Mouse (Mus musculus): ENCODE measurements around the gene Tmem14c.

DNA sequence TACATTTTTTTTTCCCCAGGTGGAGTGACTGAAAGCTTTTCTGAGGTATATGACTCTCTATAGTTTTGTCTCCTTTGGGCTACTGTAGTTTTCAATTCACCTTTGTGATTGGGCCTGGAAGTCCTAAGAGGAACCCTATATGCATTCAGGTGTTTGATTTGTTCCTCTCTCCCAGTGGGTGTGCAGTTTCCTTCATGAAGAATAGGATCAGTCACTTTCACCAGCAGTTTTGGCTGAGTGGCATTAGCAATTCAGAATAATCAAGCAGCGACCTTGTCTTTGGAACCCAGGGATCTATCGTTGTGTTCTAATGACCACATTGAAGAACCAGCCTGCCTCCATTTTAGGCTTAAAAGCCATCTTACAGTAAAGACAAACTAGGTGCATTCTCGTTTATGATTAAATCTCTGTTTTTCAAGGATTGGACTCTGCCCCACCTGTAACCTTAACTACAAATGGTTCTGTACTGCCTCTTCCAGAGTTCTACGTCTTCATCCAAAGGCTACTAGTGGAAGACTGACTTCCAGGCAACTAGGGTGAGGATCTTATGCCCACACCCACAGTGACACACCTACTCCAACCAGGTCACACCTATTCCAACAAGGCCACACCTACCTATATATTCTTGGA lies 46.2 kb upstream of the Tmem14c start:
- no peak for TF ChIP-seq CTCF (conservative IDR thresholded peaks at IDR 0.05 in 1 of 2, IDR thresholded peaks at IDR 0.05 in 1 of 2; ENCODE audit: low read depth in 2 of 2, low read length in 2 of 2)
- TF ChIP-seq POLR2AphosphoS2 (IDR thresholded peaks at IDR 0.05; ENCODE audit: low read depth, low read length): no peak
- TF ChIP-seq POLR2A (IDR thresholded peaks at IDR 0.05; ENCODE audit: low read depth, low read length): no peak
- TF ChIP-seq UBTF (IDR thresholded peaks at IDR 0.05; ENCODE audit: low read depth, low read length): no peak
- no peak for TF ChIP-seq RAD21 (IDR thresholded peaks at IDR 0.05; ENCODE audit: low read depth, low read length)
- no peak for TF ChIP-seq SIN3A (IDR thresholded peaks at IDR 0.05; ENCODE audit: low read length)
- TF ChIP-seq MYC (IDR thresholded peaks at IDR 0.05; ENCODE audit: low read depth, low read length): no peak
- no peak for TF ChIP-seq EP300 (IDR thresholded peaks at IDR 0.05; ENCODE audit: low read length)

All from CH12.LX (cell line).